In genomic region chr11:97531381-97532260, GRCm38 (mm10) we compare ENCODE assay signal across 7 mouse cellular contexts. TPM values are rescaled to one million over a fixed set of nuclear protein-coding genes. Genes with fewer than 3 reads are reported as not detected.
A peak's percentile ranks its signal among the peaks of the same experiment; 100 is the strongest.
DNase-seq lines count a peak whose midpoint lies in the region; ATAC-seq lines count a peak whose summit lies in the region.

No protein-coding gene starts in this region.

- peak; percentile 94 for DNase-seq in adrenal gland, postnatal 14 days
- peak; percentile 92 for DNase-seq in embryonic facial prominence, embryonic 10.5 days (ENCODE audit: low spot score)
- DNase-seq in kidney, adult 11 months: peak; percentile 80
- peak; percentile 96 for DNase-seq in left cerebral cortex, postnatal 4 days
- peak; percentile 78 for DNase-seq in skeletal muscle tissue, adult 2 months (ENCODE audit: low read depth, low spot score)

- peak overlapping the region; percentile 63 for H3K4me2 ChIP-seq in midbrain, embryonic 12.5 days (replicated peaks)

- intact Hi-C loops in left cerebral cortex, postnatal 4 days (cut with DNase I): loop anchor here (5.0 to 10.0 kb wide), 2 partner anchors 91 to 153 kb away; partner anchors contain the start of gene Cisd3

- peaks cover 53% of the 10 kb centered on the region for H3K4me1 ChIP-seq in embryonic facial prominence, embryonic 10.5 days
- peaks cover 40% of the 10 kb centered on the region for H3K4me1 ChIP-seq in midbrain, embryonic 12.5 days

- H3K27ac ChIP-seq in embryonic facial prominence, embryonic 10.5 days (replicated peaks): no peak overlapping the region
- H3K27ac ChIP-seq in midbrain, embryonic 12.5 days (replicated peaks): no peak overlapping the region

- H3K27me3 ChIP-seq in embryonic facial prominence, embryonic 10.5 days (replicated peaks; ENCODE audit: low read depth, poor library complexity, severe bottlenecking): peaks cover 71% of the 10 kb centered on the region
- H3K27me3 ChIP-seq in midbrain, embryonic 12.5 days: peaks cover 54% of the 10 kb centered on the region

- ATAC-seq in granulocyte monocyte progenitor cell, adult 5-6 weeks (replicated peaks; ENCODE audit: poor library complexity, severe bottlenecking): peak; percentile 87
- ATAC-seq in midbrain, embryonic 12.5 days (ENCODE audit: low FRiP score, low read depth): peak; percentile 72

- peak overlapping the region; percentile 55 for H3K4me3 ChIP-seq in embryonic facial prominence, embryonic 10.5 days
- peak overlapping the region; percentile 35 for H3K4me3 ChIP-seq in midbrain, embryonic 12.5 days

- peak overlapping the region; percentile 38 for H3K9ac ChIP-seq in midbrain, embryonic 12.5 days (replicated peaks)

- no peaks in the 10 kb centered on the region for H3K36me3 ChIP-seq in embryonic facial prominence, embryonic 10.5 days (replicated peaks)
- H3K36me3 ChIP-seq in midbrain, embryonic 12.5 days: peaks cover 10% of the 10 kb centered on the region

- WGBS in embryonic facial prominence, embryonic 10.5 days: 8% methylated on average over 46 of the region's 46 CpGs
- WGBS in midbrain, embryonic 12.5 days: 8% methylated on average over 46 of the region's 46 CpGs

- H3K9me3 ChIP-seq in embryonic facial prominence, embryonic 10.5 days: no peaks in the 10 kb centered on the region
- no peaks in the 10 kb centered on the region for H3K9me3 ChIP-seq in midbrain, embryonic 12.5 days

RNA-seq across cellular contexts. Expression of gene 4933428G20Rik, which starts 31.5 kb away (rescaled TPM):
- total RNA-seq in adrenal gland, postnatal 14 days (2021): not detected in 2 replicates
- polyA plus RNA-seq in embryonic facial prominence, embryonic 10.5 days (2016; fragmentation: Nextera tagmentation; extraction: Ambion mirVana): 0.35 and 0.54 TPM in 2 replicates
- total RNA-seq in granulocyte monocyte progenitor cell, adult 5-6 weeks (2014; fragmentation: Nextera tagmentation): not detected in 2 replicates
- 0.22 TPM in 1 of 2 replicates, not detected in the other for total RNA-seq in granulocyte monocyte progenitor cell, adult 5-6 weeks (2017)
- under 1 TPM in 1 of 2 experiments, not detected in 1; 0.26 TPM for total RNA-seq in left cerebral cortex, postnatal 4 days (2021)
- polyA plus RNA-seq in midbrain, embryonic 12.5 days (2016; fragmentation: Nextera tagmentation; extraction: Ambion mirVana): 0.77 and 0.84 TPM in 2 replicates

RNA-seq across cellular contexts. Expression of gene Srcin1, which starts 44.4 kb away (rescaled TPM):
- total RNA-seq in adrenal gland, postnatal 14 days (2021): 9.2 and 10.1 TPM in 2 replicates
- 0.72 and 0.80 TPM in 2 replicates for polyA plus RNA-seq in embryonic facial prominence, embryonic 10.5 days (2016; fragmentation: Nextera tagmentation; extraction: Ambion mirVana)
- total RNA-seq in granulocyte monocyte progenitor cell, adult 5-6 weeks (2014; fragmentation: Nextera tagmentation): not detected in 2 replicates
- total RNA-seq in granulocyte monocyte progenitor cell, adult 5-6 weeks (2017): not detected in 2 replicates
- total RNA-seq in left cerebral cortex, postnatal 4 days (2021): 100 to 1,000 TPM; 163 to 177 TPM
- polyA plus RNA-seq in midbrain, embryonic 12.5 days (2016; fragmentation: Nextera tagmentation; extraction: Ambion mirVana): 6.5 and 7.3 TPM in 2 replicates

Comparison
In these comparisons a context has a peak if more than half of its experiments do, and no peak if none do; other contexts are left out.
1. RNA of gene Srcin1, which starts 44.4 kb away (total RNA-seq): 163 to 177 TPM in left cerebral cortex, postnatal 4 days; 9.2 to 10.1 TPM in adrenal gland, postnatal 14 days and not detected in granulocyte monocyte progenitor cell, adult 5-6 weeks; every median in the first group is over 10 times any median in the second.
2. Peak in every context shown above with its lines, with median percentiles within 50 percentile points of each other: DNase-seq.